Mouse (Mus musculus): ENCODE measurements at regions not wholly inside any gene's neighbourhood (a gene's known extent, or its start where the extent isn't known, plus 50 kb on each side); places are given as distances from the start of the nearest gene placed in this dataset.

GRCm38 (mm10) chr12:96670448-96670847, 978.4 kb downstream of the Flrt2 start:
- Histone ChIP-seq H3K4me1 (no peaks in the 10 kb centered on the region), H3K27me3 (no peaks in the 10 kb centered on the region), H3K27ac (no peak overlapping the region), H3K36me3 (no peaks in the 10 kb centered on the region), H3K9me3 (no peaks in the 10 kb centered on the region), H3K9ac (no peak overlapping the region), H3K4me2 (replicated peaks) (no peak overlapping the region), H3K4me3 (no peak overlapping the region)
- WGBS = 45% methylated on average over 6 of the region's 6 CpGs
- peak; percentile 81; the same call in 1 of the 2 replicates for ATAC-seq (ENCODE audit: low FRiP score, low read depth)

- no peak overlapping the region for H3K27ac ChIP-seq
- 40% methylated on average over 1 of the region's 1 CpGs for WGBS
- no peak overlapping the region for H3K4me3 ChIP-seq
- no peak overlapping the region for H3K9ac ChIP-seq
- H3K36me3 ChIP-seq = no peaks in the 10 kb centered on the region
- H3K4me2 ChIP-seq (replicated peaks) = no peak overlapping the region
- no peaks in the 10 kb centered on the region for H3K9me3 ChIP-seq
- no peaks in the 10 kb centered on the region for H3K4me1 ChIP-seq
- no peaks in the 10 kb centered on the region for H3K27me3 ChIP-seq
- peak; percentile 69; the same call in 1 of the 2 replicates for ATAC-seq (ENCODE audit: low FRiP score, low read depth)
Observed at GRCm38 (mm10) chr12:96690896-96691295, 998.9 kb downstream of the Flrt2 start.
